13 mouse cellular contexts compared by ENCODE assay signal in genomic region chr2:102142654-102143271, GRCm38 (mm10). TPM values are rescaled to one million over a fixed set of nuclear protein-coding genes. Genes with fewer than 3 reads are reported as not detected.
DNase-seq lines count a peak whose midpoint lies in the region; ATAC-seq and TF ChIP-seq lines count a peak whose summit lies in the region.
"Had no signal": no experiment of that assay in that cellular context is flagged by ENCODE, and none has a peak within 500 bp of the region (broad histone marks: within the 10 kb centered on the region; RNA-seq: fewer than 3 reads in every experiment).

No protein-coding gene starts in this region.

- 0 out of 2 replicates have a peak, but pooled peaks cover 2% of the 10 kb centered on the region for H3K27me3 ChIP-seq in kidney, embryonic 15.5 days
- H3K27me3 ChIP-seq in hindbrain, embryonic 11.5 days (ENCODE audit: control insufficient read depth, insufficient read depth, low read length), result no peaks in the 10 kb centered on the region
- no peaks in the 10 kb centered on the region for H3K27me3 ChIP-seq in midbrain, embryonic 15.5 days (replicated peaks)
- H3K27me3 ChIP-seq: heart, embryonic 13.5 days; limb, embryonic 15.5 days had no signal

- in situ Hi-C loops in ES-E14 (cut with MboI; ENCODE audit: low sequenced_read_pairs in 2 of 2, unreplicated experiment in 2 of 2), result no loop called here

- no peak overlapping the region for H3K4me3 ChIP-seq in kidney, embryonic 15.5 days (replicated peaks)
- no peak overlapping the region for H3K4me3 ChIP-seq in ES-E14 (ENCODE audit: insufficient read depth in 1 of 2, low read depth in 1 of 2, low read length in 2 of 2, poor library complexity in 1 of 2, severe bottlenecking in 1 of 2)
- no peak overlapping the region for H3K4me3 ChIP-seq in hindbrain, embryonic 11.5 days (ENCODE audit: low read depth, low read length)
- H3K4me3 ChIP-seq in midbrain, embryonic 15.5 days, result no peak overlapping the region
- H3K4me3 ChIP-seq: heart, embryonic 13.5 days; limb, embryonic 15.5 days; megakaryocyte, embryonic 14.5 days had no signal

- no peaks in the 10 kb centered on the region for H3K9me3 ChIP-seq in kidney, embryonic 15.5 days (replicated peaks)
- H3K9me3 ChIP-seq in ES-E14 (ENCODE audit: control insufficient read depth, insufficient read depth, low read depth, low read length), result no peaks in the 10 kb centered on the region
- no peaks in the 10 kb centered on the region for H3K9me3 ChIP-seq in hindbrain, embryonic 11.5 days (ENCODE audit: control insufficient read depth, low read length)
- no peaks in the 10 kb centered on the region for H3K9me3 ChIP-seq in midbrain, embryonic 15.5 days
- H3K9me3 ChIP-seq: heart, embryonic 13.5 days; limb, embryonic 15.5 days; megakaryocyte, embryonic 14.5 days had no signal

- peaks cover 56% of the 10 kb centered on the region for H3K4me1 ChIP-seq in kidney, embryonic 15.5 days
- H3K4me1 ChIP-seq in ES-E14 (ENCODE audit: control insufficient read depth in 2 of 2, insufficient read depth in 2 of 2, low read length in 2 of 2, poor library complexity in 1 of 2), result peaks cover 10 to 32% of the 10 kb centered on the region in 2 experiments; a peak in 3 of 4 replicates
- no peaks in the 10 kb centered on the region for H3K4me1 ChIP-seq in hindbrain, embryonic 11.5 days (replicated peaks; ENCODE audit: control insufficient read depth, insufficient read depth, low read length)
- peaks cover 13% of the 10 kb centered on the region for H3K4me1 ChIP-seq in midbrain, embryonic 15.5 days
- H3K4me1 ChIP-seq: megakaryocyte, embryonic 14.5 days had no signal

- no peak for DNase-seq in kidney, adult 9 months
- no peak for DNase-seq in ES-E14 (ENCODE audit: low read depth, low spot score)
- DNase-seq in hindbrain, embryonic 11.5 days (ENCODE audit: low spot score), result no peak
- no peak for DNase-seq in layer of hippocampus, adult 9-11 months
- DNase-seq: adrenal gland, postnatal 36 days; cerebellum, adult 9-10 months; thymus, postnatal 25 days had no signal

- H3K27ac ChIP-seq in kidney, embryonic 15.5 days, result no peak overlapping the region
- no peak overlapping the region for H3K27ac ChIP-seq in ES-E14 (ENCODE audit: insufficient read depth, low read depth, low read length, poor library complexity, severe bottlenecking)
- peak overlapping the region; percentile 0 for H3K27ac ChIP-seq in hindbrain, embryonic 11.5 days (ENCODE audit: low read depth, low read length)
- no peak overlapping the region for H3K27ac ChIP-seq in midbrain, embryonic 15.5 days
- H3K27ac ChIP-seq: heart, embryonic 13.5 days; limb, embryonic 15.5 days had no signal

- 28% methylated on average over 14 of the region's 14 CpGs for WGBS in kidney, embryonic 15.5 days
- 58% methylated on average over 14 of the region's 14 CpGs for WGBS in hindbrain, embryonic 11.5 days
- 57% methylated on average over 14 of the region's 14 CpGs for WGBS in midbrain, embryonic 15.5 days

- H3K4me2 ChIP-seq in kidney, embryonic 15.5 days, result no peak overlapping the region
- no peak overlapping the region for H3K4me2 ChIP-seq in hindbrain, embryonic 11.5 days (replicated peaks; ENCODE audit: low read depth, low read length)
- no peak overlapping the region for H3K4me2 ChIP-seq in midbrain, embryonic 15.5 days
- H3K4me2 ChIP-seq: heart, embryonic 13.5 days; limb, embryonic 15.5 days had no signal

- no peaks in the 10 kb centered on the region for H3K36me3 ChIP-seq in kidney, embryonic 15.5 days
- H3K36me3 ChIP-seq in ES-E14 (ENCODE audit: control insufficient read depth, insufficient read depth, low read length, poor library complexity, severe bottlenecking), result peaks cover 2% of the 10 kb centered on the region; the same call in 1 of the 2 replicates
- H3K36me3 ChIP-seq in hindbrain, embryonic 11.5 days (ENCODE audit: control insufficient read depth, insufficient read depth, low read length), result no peaks in the 10 kb centered on the region
- H3K36me3 ChIP-seq in midbrain, embryonic 15.5 days (replicated peaks), result no peaks in the 10 kb centered on the region
- H3K36me3 ChIP-seq: heart, embryonic 13.5 days; limb, embryonic 15.5 days had no signal

- H3K9ac ChIP-seq in kidney, embryonic 15.5 days, result no peak overlapping the region
- 0 out of 2 replicates have a peak overlapping the region, but pooled peaks have one; percentile 5 for H3K9ac ChIP-seq in ES-E14 (ENCODE audit: insufficient read depth, low read depth, low read length, poor library complexity, severe bottlenecking)
- H3K9ac ChIP-seq in hindbrain, embryonic 11.5 days (ENCODE audit: low read depth, low read length), result no peak overlapping the region
- H3K9ac ChIP-seq in midbrain, embryonic 15.5 days, result no peak overlapping the region
- H3K9ac ChIP-seq: heart, embryonic 13.5 days; limb, embryonic 15.5 days had no signal

- ATAC-seq in kidney, embryonic 15.5 days (replicated peaks; ENCODE audit: low FRiP score), result peak; percentile 78
- ATAC-seq in hindbrain, embryonic 11.5 days (ENCODE audit: low FRiP score), result peak; percentile 49; the same call in 1 of the 2 replicates
- ATAC-seq in midbrain, embryonic 15.5 days (replicated peaks), result peak; percentile 49
- ATAC-seq in erythroid progenitor cell, adult 5-6 weeks (replicated peaks; ENCODE audit: low FRiP score, poor library complexity, severe bottlenecking), result no peak

TF ChIP-seq in ES-E14, 5 proteins besides CTCF, POLR2A, EP300 and RAD21:
- TF ChIP-seq ZC3H11A (IDR thresholded peaks at IDR 0.05; ENCODE audit: borderline replicate concordance, low read depth, low read length) (no peak), CHD2 (IDR thresholded peaks at IDR 0.05; ENCODE audit: low read depth, low read length) (no peak), MAFK (IDR thresholded peaks at IDR 0.05; ENCODE audit: insufficient read depth, low read depth, low read length) (no peak), ZNF384 (IDR thresholded peaks at IDR 0.05; ENCODE audit: low read depth, low read length) (no peak), HCFC1 (IDR thresholded peaks at IDR 0.05; ENCODE audit: borderline replicate concordance, insufficient read depth, low read length) (no peak)
TF ChIP-seq in ES-E14: peak in this region for 0.

RNA-seq across cellular contexts. Expression of gene Ldlrad3, which starts 43.4 kb away (rescaled TPM):
- polyA plus RNA-seq in kidney, embryonic 15.5 days (2015; fragmentation: Nextera tagmentation; extraction: Ambion mirVana), result 38.0 and 40.4 TPM in 2 replicates
- total RNA-seq in ES-E14 (2012; rRNA removed), result 27.1 and 39.9 TPM in 2 replicates
- polyA plus RNA-seq in hindbrain, embryonic 11.5 days (2014; fragmentation: Nextera tagmentation; extraction: Ambion mirVana), result 48.7 and 50.9 TPM in 2 replicates
- polyA plus RNA-seq in midbrain, embryonic 15.5 days (2015; fragmentation: Nextera tagmentation; extraction: Ambion mirVana), result 29.6 and 31.2 TPM in 2 replicates
- total RNA-seq in erythroid progenitor cell, adult 5-6 weeks (2015; ENCODE audit: low replicate concordance), result 2.9 and 8.8 TPM in 2 replicates
- 0.39 and 2.2 TPM in 2 replicates for total RNA-seq in erythroid progenitor cell, adult 5-6 weeks (2017; ENCODE audit: low replicate concordance)
